Mouse (Mus musculus): ENCODE measurements around the gene Ube2f.
A peak's percentile ranks its signal among the peaks of the same experiment; 100 is the strongest.

The Ube2f gene

DNA sequence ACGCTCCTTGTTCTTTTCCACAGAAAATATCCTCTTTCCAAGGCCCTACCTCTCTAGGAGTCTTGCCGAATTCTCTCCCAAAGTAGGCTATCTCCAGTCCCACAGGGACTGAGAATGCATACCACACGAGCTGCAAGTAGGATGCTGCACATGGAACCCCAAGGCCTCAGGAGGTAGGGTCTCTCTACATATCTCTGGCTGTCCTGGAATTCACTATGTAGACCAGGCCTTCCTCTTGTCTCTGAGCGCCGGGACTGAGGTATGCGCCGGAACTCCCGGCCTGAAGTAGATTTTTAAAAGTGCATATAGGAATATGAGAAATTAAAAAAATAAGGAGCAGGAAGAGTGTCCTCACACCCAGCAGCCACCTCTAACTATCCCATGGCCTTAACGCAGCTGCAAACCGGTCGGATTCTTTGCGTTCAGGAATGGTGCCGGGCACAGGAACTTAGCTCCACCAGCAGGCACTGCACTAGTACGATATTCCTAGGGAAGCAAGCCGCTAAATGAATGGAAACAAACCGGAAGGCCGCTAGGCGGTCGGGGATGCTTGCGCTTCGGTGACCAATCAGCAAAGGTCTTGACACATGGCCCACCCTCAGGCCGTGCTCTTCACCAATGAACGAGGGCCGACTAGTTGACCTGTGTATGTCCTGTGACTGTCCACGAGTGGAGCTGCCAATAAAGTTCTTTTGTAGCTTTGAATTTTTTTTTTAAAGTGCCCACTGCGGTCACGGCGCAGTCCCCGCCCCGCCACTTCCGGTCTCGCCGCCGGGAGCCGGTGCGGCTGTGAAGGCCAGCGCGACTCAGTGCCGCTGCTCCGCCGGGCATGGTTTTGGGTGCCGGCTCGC is at the start of gene Ube2f:
Ube2f (plus strand) TSS at position 741 of the 851 bp plus-strand sequence.
- peak; percentile 94 for DNase-seq (ENCODE audit: low read depth, low spot score)

DNA sequence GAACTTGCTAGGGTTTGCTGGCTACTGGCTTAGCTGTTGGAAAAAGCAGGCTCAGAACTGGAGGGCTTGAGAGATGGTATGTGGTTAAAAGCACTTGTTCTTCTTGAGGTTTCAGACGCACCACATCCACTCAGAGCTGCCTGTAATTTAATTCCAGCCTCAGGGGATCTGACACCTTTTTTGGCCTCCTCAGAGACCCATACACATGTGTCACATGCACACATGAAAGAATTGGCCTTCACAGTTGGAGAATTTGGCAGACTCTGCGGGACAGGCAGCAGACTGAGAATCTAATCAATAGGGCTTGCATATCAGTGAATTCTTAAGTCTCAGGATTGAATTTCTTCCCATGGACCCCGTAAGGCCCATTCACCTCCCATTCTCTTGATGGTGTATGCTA is 49.0 kb upstream of the Ube2f start:
- DNase-seq (ENCODE audit: low read depth, low spot score): no peak

DNA sequence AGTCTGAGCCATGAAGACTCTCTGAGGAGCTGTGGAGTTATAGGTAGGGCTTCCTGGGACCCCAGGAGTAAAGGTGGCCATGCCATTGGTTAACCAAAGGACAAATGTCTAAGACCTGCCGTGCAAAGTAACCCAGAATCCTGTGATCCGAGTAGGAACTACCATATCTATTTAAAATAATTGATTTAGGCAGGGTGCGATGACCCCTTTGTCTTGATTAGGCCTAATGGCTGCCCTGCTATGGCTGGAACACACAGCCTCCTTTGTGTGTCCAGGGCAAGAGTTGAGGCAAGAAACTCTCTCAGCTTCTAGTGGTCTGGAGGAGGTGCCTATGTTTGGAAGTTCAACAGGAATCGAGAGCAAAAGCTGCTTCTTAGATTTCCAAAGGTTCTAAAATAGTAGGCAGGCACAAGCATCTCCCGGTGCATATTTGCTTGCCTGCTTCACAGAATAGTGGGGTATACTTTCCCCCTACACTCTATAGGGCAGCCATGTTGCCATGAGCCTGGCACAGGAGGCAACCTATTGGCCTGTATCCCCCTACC is 45.8 kb upstream of the Ube2f start:
- no peak for DNase-seq (ENCODE audit: low read depth, low spot score)

DNA sequence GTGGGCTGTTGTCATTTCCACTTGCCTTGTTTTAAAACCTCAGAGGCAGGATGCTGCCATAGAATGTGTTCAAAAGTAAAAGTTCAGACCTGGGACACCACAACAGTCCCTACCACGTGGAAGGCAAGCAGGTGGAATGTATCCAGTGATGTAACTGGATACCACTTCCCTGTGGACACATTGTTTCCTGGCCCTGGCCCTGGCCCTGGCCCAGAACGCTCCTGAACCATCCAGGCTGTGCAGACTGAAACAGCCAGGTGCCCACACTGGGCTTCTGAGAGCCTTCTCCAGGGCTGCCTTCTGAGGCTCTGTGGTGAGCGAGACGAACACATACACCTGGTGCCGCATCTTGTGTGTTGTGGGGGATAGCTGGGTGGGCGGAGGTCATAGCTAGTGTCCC is 44.5 kb upstream of the Ube2f start:
- no peak for DNase-seq (ENCODE audit: low read depth, low spot score)

DNA sequence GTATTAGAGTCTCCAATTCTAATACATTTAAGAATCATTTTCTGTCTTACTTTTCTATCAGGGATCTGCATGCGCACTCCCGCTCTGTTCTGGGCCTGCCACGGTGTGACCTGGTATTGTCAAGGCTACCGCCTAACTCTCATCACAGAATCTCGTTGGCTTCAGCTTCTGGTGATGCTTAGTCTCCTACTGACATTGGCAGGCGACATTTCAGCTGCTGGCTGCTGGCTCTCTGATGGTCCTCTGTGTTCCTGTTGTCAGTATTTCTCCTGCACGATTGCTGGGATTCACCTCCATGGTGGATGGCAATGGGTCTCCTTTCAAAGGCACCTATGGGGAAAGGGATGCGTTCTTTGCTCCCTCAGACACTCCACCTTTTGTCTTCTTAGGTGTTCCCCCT is 43.8 kb upstream of the Ube2f start:
- no peak for DNase-seq (ENCODE audit: low read depth, low spot score)

DNA sequence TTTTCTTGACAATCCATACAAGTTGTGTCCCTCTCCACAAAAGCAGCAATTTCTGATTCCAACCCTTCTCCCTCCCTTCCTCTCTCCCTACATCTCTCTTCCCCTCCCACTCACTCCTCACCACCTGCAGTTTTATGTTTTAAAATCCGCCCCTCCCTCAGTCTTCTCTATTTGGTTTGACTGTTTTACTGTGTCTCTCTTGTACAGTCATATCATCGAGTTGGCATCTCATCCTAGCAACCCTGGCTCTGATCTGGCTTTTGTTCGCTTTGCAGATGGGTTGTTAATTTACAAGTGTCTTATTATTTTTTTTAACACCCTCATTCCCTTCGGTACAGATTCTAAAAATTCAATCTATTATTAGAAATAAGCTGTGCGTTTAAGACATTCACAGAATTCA is 43.2 kb upstream of the Ube2f start:
- no peak for DNase-seq (ENCODE audit: low read depth, low spot score)

DNA sequence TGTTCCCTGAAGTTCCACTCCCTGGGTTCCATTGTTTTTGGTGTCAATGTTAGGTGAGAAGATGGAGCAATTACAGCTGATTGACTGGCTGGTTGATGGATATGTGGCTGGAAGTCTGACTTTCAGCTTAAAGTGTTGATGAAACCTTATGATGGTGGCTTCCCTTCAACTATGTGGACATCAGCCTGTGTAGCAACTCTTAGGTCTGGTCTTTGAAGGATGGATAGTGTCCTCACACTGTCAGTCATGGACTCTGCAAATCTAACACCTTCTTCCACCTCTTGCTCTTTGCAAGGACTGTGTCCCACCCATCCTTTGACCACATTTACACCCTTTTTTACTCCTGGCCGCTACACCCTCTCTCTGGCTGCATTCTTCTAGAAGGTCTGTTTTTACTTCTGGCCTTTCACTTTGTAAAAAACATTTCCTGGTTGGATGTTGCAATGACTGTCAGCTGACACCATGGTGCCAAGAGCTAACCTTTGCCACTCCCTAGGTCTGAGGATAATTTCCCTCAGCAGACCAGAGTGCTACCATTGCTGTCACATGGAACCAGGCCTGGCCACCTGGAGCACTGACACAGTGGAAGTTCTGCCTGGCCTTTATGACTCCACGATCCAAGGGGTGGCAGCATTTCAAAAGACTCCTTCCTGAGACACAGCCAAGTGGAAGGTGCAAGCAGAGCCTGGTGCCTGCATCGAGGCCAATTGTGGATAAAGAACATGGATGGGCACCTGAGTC is 42.6 kb upstream of the Ube2f start:
- no peak for DNase-seq (ENCODE audit: low read depth, low spot score)

DNA sequence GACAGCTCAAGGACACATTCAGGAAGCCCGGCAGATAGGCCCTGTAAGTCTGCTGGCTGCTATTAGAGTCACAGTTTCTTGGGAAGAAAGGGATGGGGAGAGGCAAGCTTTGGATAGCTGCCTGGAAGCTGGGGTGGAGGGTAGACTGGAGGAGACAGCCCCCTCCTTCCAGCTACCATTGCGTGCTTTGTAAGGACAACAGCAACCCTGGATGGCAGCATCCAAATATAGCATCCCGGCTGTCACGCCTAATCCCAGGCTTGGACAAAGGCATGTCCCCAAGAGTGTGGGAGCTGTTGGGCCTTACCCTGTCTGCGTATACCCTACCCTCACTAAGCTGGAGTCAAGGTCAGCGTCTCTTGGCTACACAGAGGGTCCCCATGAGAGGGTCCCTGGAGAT is 40.8 kb upstream of the Ube2f start:
- DNase-seq (ENCODE audit: low read depth, low spot score): no peak

DNA sequence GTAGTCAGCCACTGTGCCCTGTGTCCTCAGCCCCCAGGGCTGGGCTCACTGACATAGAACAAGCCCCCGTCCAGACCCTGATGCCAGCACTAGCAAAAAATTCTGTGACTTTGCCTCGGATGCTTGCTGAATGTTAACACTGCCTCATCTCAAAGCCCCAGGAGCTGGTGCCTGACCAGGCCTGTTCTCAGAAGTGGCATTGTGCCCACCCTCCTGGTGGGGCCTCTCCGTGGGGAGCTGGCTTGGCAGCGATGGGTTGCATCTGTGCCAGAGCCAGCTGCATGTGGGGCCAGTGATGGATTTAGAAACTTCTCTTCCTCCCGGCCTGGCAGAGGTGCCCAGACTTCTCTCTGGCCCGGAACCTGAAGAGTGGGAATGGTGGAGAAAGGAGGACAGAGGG is 40.3 kb upstream of the Ube2f start:
- no peak for DNase-seq (ENCODE audit: low read depth, low spot score)

DNA sequence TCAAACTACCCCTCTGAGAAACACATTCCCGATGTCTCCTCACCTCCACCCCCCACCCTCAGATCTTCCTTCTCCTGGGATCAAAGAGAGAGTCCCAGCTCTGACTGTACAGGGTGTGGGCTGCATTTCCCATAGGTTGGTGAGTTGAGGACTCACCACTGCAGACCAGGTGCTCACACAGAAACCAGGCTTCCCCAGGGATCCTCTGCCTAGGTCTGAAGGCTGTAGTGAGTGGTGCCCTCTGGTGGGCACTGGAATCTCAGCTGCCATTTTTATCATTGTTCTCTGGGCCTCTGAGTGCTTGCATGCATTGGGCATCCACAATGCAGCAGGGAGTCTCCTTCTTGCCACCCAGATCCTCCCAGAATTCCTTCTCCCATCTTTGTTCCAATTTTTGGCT is 39.0 kb upstream of the Ube2f start:
- DNase-seq (ENCODE audit: low read depth, low spot score): peak; percentile 46

DNA sequence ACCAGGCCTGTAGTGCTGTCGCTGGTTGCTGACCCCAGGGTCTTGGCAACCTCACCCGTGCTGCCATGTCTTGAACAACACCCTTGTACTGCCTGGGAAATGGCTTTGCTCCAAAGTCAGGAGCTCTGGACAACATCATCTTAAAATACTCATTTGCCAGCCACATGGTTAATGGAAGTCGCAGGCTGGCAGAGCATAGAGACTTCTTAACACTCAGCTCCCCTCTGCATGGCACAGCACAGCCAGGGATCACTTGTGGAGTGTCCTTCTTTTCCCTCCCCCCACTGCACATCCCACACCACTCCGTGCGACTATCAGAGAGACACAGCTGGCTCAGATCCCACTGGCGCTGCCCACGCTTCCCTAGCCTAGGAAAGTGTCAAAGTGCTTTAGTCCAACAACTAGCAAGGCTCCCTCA is 38.5 kb upstream of the Ube2f start:
- no peak for DNase-seq (ENCODE audit: low read depth, low spot score)

DNA sequence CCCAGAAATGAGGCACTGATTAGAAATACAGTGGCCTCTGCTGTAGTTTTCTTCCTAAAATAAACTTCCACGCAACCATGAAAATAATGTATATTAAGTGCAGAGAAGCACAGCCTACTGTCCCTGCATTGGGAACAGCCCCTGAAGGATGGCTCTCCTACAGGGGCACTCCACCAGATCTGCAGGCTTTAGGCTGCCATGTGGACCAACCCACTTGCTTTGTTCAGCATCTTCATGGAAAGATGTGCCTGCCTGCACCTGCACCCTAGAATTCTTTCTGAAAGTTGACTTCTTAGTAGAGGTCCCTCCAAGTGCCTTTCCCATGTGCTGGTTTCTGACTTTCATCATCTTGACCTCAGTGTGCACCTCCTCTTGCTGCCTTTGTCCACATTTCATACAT is 34.8 kb upstream of the Ube2f start:
- no peak for DNase-seq (ENCODE audit: low read depth, low spot score)

DNA sequence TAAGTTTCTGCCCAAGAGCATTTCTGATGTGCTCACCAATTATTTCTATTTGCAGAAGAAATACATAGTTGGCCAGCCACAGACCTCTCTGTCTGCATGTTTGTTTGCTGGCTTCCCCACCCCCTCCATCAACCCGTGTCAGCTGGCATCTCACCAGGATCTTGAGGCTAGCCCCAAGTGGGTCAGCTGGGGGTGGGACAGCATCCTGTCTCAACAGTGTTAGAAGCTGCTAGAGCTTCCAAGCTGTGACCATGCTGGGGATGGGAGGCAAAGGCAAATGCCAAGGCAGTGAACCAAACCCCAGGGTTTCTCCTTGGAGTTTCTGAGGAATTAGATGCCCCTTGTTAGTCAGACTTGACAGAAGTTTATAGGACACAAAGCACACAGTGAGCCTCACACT is 34.1 kb upstream of the Ube2f start:
- no peak for DNase-seq (ENCODE audit: low read depth, low spot score)

DNA sequence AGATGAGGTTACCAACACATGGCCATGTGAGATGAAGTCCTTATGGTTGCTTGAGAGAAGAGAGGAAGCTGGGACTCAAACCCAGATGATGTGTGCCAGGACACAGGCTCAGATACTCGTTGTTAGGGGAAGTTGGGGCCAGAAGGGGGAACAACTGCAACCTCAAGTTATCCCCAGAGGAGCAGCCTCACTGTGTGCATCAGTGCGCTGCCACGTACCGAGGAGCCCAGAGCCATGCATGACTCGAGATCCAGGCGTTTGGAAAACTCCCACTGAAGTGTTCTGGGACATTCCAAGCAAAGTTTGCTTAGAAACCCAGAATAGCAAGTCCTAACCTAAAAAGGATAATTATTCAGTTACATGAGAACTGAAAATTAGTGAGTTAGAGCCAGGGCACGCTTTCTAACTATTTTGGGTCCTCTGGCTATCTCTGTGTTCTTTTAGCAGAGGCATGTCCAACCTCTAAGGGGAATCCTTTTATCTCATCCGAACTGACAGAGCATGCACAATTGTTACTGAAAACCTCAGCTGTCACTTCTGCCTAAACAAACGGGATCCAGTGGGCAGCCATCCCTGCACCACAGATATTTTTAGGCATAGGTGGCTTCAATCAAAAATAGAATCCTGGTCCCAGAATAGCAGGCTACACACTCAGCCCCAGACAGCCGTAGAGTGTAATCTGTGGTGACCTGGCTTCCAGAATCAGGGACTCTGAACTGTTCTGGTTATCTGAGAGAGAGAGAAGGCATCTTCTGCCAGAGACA is 33.4 kb upstream of the Ube2f start:
- peak; percentile 69 for DNase-seq (ENCODE audit: low read depth, low spot score)

DNA sequence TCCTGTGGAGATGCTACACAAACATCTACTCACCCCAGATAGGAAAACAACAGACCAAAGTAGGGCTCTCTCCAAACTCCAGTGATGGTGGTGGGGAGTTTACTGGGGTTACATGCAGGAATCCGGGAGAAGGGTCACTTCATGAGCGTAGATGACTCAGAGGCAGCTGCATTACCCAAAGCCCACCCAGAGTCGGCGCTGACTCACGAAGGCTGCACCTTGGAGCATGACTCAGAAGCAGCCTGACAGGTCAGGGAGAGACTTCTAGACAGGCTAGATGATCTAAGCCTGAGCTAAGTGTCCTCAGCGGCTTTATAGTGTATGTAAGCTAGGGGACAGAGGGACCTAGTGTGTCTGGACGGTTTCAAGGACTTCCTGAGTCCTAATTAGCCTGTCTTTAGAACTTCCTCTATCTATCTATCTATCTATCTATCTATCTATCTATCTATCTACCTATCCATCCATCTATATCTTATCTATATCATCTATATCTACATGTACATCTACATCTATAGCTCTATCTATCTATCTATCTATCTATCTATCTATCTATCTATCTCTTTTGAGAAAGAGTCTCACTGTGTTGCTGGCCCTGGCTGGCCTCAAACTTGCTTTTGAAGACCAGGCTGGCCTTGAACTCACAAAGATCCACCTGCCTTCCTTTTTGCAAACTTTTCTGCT is 30.3 kb upstream of the Ube2f start:
- DNase-seq (ENCODE audit: low read depth, low spot score): no peak

DNA sequence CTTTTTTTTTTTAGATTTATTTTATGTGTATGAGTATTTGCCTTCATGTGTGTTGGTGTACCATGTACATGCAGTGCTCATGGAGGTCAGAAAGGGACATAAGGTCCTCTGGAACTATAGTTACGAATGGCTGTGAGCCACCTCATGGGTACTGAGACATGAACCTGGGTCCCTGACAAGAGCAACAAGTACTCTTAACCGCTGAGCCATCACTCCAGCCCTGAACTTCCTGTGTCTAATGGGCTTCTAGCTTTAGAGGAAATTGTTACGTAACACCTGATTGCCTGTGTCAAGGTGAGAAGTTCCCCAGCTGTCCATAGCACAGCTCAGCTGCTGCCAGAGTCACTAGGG is 29.8 kb upstream of the Ube2f start:
- DNase-seq (ENCODE audit: low read depth, low spot score): peak; percentile 40

DNA sequence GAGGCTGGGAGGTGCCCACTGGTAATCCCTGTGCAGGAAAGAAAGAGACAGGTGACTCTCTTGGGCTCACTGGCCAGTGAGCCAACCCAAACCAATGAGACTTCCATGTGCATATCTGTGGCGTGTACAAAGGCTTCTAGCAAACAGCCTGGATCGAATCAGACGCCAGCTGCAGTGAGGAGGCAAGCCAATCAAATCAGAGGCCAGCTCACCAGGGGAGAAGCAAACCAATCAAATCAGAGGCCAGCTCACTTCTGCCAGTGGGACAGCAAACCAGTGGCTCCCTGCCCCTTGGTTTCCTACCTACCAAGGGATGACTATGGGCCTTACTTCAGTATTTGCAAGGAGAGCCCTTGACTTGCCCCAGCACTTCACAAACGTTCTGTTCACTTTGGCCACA is 23.5 kb upstream of the Ube2f start:
- DNase-seq (ENCODE audit: low read depth, low spot score): no peak

DNA sequence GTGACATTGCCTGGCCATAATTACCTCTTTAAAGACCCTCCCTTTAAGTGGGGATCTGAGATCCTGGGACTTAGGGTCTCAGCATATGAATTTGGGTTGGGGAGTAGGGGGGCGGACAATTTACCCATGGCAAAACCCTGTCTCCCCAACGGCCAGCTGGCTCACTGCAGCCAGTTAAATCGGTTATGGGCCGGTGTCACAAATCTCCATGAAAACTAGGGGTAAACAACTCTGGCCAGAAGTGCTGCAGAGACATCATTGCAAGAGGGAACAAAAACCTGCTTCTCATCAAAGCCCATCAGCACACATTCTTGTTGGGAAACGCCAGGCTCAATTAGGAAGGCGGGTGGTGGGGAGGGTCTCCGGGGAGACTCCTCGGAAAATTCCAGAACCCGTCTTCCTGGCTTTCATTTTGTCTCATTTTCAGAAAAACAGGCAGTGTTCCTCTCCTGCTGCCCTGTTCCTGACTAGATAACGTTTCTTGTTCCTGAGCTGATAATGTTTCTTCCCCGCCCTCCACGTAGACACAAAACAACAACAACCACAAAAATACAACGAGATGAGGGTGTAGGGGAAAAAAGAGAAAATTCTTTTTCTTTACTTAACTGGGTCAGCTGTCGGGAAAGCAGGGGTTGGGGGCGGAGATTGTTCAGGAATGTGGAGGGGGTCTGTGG is 22.6 kb upstream of the Ube2f start:
- DNase-seq (ENCODE audit: low read depth, low spot score): no peak

DNA sequence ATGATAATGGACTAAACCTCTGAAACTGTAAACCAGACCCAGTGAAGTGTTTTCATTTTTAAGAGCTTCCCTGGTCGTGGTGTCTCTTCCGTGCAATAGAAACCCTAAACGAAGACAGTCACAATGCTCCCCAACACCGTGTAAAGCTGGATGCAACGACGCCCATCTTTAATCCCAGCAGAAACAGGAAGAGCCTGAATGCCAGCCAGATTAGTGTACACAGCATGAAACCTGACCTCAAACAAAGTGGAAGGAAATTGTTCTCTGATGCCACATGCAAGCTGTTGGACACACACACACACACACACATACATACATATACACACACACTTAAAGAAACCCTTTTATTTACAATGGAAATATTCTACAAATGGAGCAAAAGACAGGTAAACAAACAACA is 19.0 kb upstream of the Ube2f start:
- no peak for DNase-seq (ENCODE audit: low read depth, low spot score)

DNA sequence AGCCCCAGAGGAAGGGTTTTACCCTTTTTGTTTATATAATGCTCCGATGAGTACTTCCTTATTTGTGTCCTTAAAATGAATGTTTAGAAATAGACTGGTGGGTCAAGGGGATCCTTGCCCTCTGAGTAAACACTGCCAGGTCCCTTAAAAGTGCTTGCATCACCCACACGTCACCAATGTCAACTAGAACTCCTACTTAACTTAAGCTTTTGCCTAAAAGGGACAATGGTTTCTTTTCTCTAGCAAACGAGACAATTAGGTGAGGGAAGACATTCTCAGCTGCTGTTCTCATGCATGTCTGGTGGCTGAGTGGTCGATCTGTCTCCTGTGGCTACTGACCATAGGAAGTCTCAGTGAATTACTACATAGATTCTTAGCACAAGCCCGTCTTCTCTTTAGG is 18.2 kb upstream of the Ube2f start:
- DNase-seq (ENCODE audit: low read depth, low spot score): no peak

DNA sequence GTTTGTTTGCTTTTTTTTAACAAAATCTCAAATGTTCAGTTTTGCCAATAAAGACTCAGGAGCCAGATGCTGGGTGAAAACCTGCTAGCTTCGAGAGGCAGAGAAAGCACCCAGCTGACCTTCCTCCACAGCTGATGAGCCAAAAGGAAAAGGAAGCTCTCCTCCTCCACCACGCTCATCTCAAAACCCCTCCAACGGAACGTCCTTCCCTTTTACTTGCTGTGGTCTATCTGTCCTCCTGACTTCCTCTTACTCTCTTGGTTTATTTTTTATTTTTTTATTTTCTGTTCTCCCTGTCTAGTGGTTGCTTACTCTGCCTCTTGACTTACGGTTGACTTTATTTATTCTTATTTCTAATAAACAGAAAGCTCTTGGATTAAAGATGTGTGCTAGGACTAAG is 14.7 kb upstream of the Ube2f start:
- DNase-seq (ENCODE audit: low read depth, low spot score): no peak

All from A20 (cell line).